Mouse (Mus musculus) ES-E14 (cell line): Measurements from ENCODE around the gene Zbp1. TPM values are rescaled to one million over a fixed set of nuclear protein-coding genes. Genes with fewer than 3 reads are reported as not detected.

ENCODE experiments used
- DNase-seq: peaks from one replicate; pipeline ENCODE4 v3.0.0-alpha.2; 2013; ENCODE audit warnings: low read depth, low spot score
- H3K27ac ChIP-seq: 2 replicates; pipeline ENCODE4 v1.5.1; 2012; ENCODE audit warnings: low read depth, mild to moderate bottlenecking, low read length, moderate library complexity, mixed read lengths; ENCODE audit not compliant: poor library complexity, insufficient read depth, severe bottlenecking
- H3K36me3 ChIP-seq: 2 replicates; pipeline ENCODE4 v1.6.1; 2012; ENCODE audit warnings: mild to moderate bottlenecking, low read length, moderate library complexity, mixed read lengths; ENCODE audit not compliant: control insufficient read depth, poor library complexity, insufficient read depth, severe bottlenecking
- H3K4me1 ChIP-seq, 2 experiments: fragments of 150-350 bp in 1 of 2; sonication (generic) in 1 of 2; 2 replicates each; pipeline ENCODE4 v1.6.1; 2012; ENCODE audit warnings: low read length in 2 of 2, mild to moderate bottlenecking in 1 of 2, mixed read lengths in 1 of 2; ENCODE audit not compliant: control insufficient read depth in 2 of 2, insufficient read depth in 2 of 2, poor library complexity in 1 of 2
- H3K4me3 ChIP-seq, 2 experiments: fragments of 150-350 bp in 1 of 2; sonication (generic) in 1 of 2; 2 replicates each; pipeline ENCODE4 v1.5.1; 2012; ENCODE audit warnings: low read length in 2 of 2, low read depth in 1 of 2, mild to moderate bottlenecking in 1 of 2, mixed read lengths in 1 of 2; ENCODE audit not compliant: insufficient read depth in 1 of 2, poor library complexity in 1 of 2, severe bottlenecking in 1 of 2
- H3K9ac ChIP-seq: 2 replicates; pipeline ENCODE4 v1.6.1; 2012; ENCODE audit warnings: low read depth, mild to moderate bottlenecking, low read length, mixed read lengths; ENCODE audit not compliant: poor library complexity, insufficient read depth, severe bottlenecking
- H3K9me3 ChIP-seq: fragments of 150-350 bp; sonication (generic); 2 replicates; pipeline ENCODE4 v1.6.1; 2012; ENCODE audit warnings: low read depth, mild to moderate bottlenecking, low read length; ENCODE audit not compliant: control insufficient read depth, insufficient read depth
- CHD2 ChIP-seq: IDR thresholded peaks from 2 replicates; pipeline ENCODE4 v1.6.1; 2014; ENCODE audit warnings: mild to moderate bottlenecking, low read depth, low read length, inconsistent platforms
- HCFC1 ChIP-seq: IDR thresholded peaks from 2 replicates; pipeline ENCODE4 v1.6.1; 2012; ENCODE audit warnings: low read length, inconsistent platforms, borderline replicate concordance; ENCODE audit not compliant: insufficient read depth
- MAFK ChIP-seq: IDR thresholded peaks from 2 replicates; pipeline ENCODE4 v1.6.1; 2014; ENCODE audit warnings: mild to moderate bottlenecking, low read depth, low read length, inconsistent platforms; ENCODE audit not compliant: insufficient read depth
- ZC3H11A ChIP-seq: IDR thresholded peaks from 2 replicates; pipeline ENCODE4 v1.6.1; 2012; ENCODE audit warnings: low read depth, mild to moderate bottlenecking, inconsistent platforms, low read length, borderline replicate concordance
- ZNF384 ChIP-seq: IDR thresholded peaks from 2 replicates; pipeline ENCODE4 v1.6.1; 2012; ENCODE audit warnings: low read depth, low read length, inconsistent platforms
- in situ Hi-C, 2 experiments: fragments of 600-800 bp; cut with MboI; formaldehyde crosslinking; loops; one replicate each; pipeline ENCODE4 v1.15.1; 2025; ENCODE audit warnings: low sequenced_read_pairs in 2 of 2, inconsistent platforms in 1 of 2; ENCODE audit not compliant: unreplicated experiment in 2 of 2
- total RNA-seq: library from RNA; depleted of rRNA; stranded (reverse); fragments of 300-350 nt; gene quantifications from 2 replicates; pipeline ENCODE4 v1.2.3, GENCODE M21; 2012

Zbp1 gene
- total RNA-seq, 1 experiment: 0.67 TPM

DNA sequence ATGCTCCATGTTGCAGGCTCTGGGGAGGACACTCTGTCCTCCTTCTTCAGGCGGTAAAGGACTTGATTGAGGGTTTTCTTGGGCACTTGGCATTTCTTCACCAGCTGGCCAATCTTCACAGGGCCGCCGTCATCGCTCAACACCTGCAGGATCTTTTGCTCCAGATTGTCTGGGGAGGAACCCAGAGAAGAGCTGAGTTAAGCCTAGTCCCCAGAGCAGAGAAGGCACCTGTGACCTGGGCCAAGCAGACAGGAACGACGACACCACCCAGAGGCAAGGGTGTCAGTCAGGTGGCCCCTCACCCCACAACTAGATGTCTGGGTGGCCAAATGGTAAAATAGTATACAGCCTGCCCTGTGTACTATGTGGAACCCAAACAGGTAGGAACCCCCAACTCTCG is 1.9 kb downstream of the Zbp1 start:
- H3K4me1 ChIP-seq: peaks cover 3 to 10% of the 10 kb centered on the region in 2 experiments; a peak in 2 of 4 replicates
- H3K9me3 ChIP-seq: no peaks in the 10 kb centered on the region
- in situ Hi-C loops: no loop called here
- no peaks in the 10 kb centered on the region for H3K36me3 ChIP-seq
- no peak overlapping the region for H3K9ac ChIP-seq
- H3K27ac ChIP-seq: no peak overlapping the region
- DNase-seq: no peak
- H3K4me3 ChIP-seq: no peak overlapping the region
- TF ChIP-seq MAFK: no peak
- no peak for TF ChIP-seq CHD2
- no peak for TF ChIP-seq ZC3H11A
- no peak for TF ChIP-seq ZNF384
- TF ChIP-seq HCFC1: no peak

- Histone ChIP-seq H3K27ac (no peak overlapping the region), H3K4me1 (peaks cover 0 to 7% of the 10 kb centered on the region in 2 experiments; a peak in 1 of 4 replicates), H3K9me3 (no peaks in the 10 kb centered on the region), H3K4me3 (no peak overlapping the region), H3K36me3 (no peaks in the 10 kb centered on the region), H3K9ac (no peak overlapping the region)
- no peak for DNase-seq
- no peak for TF ChIP-seq MAFK
- TF ChIP-seq ZC3H11A: no peak
- no peak for TF ChIP-seq ZNF384
- TF ChIP-seq HCFC1: no peak
- no peak for TF ChIP-seq CHD2
- in situ Hi-C loops: no loop called here
Observed at GRCm38 (mm10) chr2:173212227-173212626, 6.5 kb downstream of the Zbp1 start.

- Histone ChIP-seq H3K4me3 (no peak overlapping the region), H3K9me3 (no peaks in the 10 kb centered on the region), H3K27ac (no peak overlapping the region), H3K36me3 (no peaks in the 10 kb centered on the region), H3K9ac (no peak overlapping the region), H3K4me1 (peaks cover 0 to 9% of the 10 kb centered on the region in 2 experiments; a peak in 2 of 4 replicates)
- no peak for DNase-seq
- in situ Hi-C loops: no loop called here
- no peak for TF ChIP-seq HCFC1
- no peak for TF ChIP-seq ZNF384
- TF ChIP-seq MAFK: no peak
- TF ChIP-seq CHD2: no peak
- TF ChIP-seq ZC3H11A: no peak
Observed at GRCm38 (mm10) chr2:173209091-173209815, 9.5 kb downstream of the Zbp1 start.

GRCm38 (mm10) chr2:173207051-173207450 is 11.7 kb downstream of the Zbp1 start:
- Histone ChIP-seq H3K9ac (no peak overlapping the region), H3K4me1 (peaks cover 0 to 9% of the 10 kb centered on the region in 2 experiments; a peak in 2 of 4 replicates), H3K9me3 (no peaks in the 10 kb centered on the region), H3K4me3 (no peak overlapping the region), H3K36me3 (no peaks in the 10 kb centered on the region), H3K27ac (no peak overlapping the region)
- TF ChIP-seq ZC3H11A (no peak), CHD2 (no peak), HCFC1 (no peak), ZNF384 (no peak), MAFK (no peak)
- in situ Hi-C loops: no loop called here
- no peak for DNase-seq
